Mouse (Mus musculus) heart, embryonic 14.5 days (tissue): ENCODE measurements around the gene Anapc5. TPM values are rescaled to one million over a fixed set of nuclear protein-coding genes. Genes with fewer than 3 reads are reported as not detected.

Experiments
- ATAC-seq: fragments of 200-750 bp; cut with Nextera tagmentation; 2 replicates; pipeline ENCODE4 v1.8.0; 2017; ENCODE audit warnings: low read depth, moderate TSS enrichment; ENCODE audit not compliant: insufficient number of reproducible peaks, insufficient read depth, low FRiP score
- H3K27ac ChIP-seq, 2 experiments: fragments of 200-500 bp in 1 of 2; fragments of 300-500 bp in 1 of 2; sonication (generic) in 1 of 2; replicated peaks in 1 of 2; 2 replicates each; pipeline ENCODE4 v1.5.1; 2012 to 2014; ENCODE audit warnings: low read depth in 2 of 2, low read length in 2 of 2, control low read depth in 1 of 2, mild to moderate bottlenecking in 1 of 2, mixed read lengths in 1 of 2; ENCODE audit not compliant: control insufficient read depth in 1 of 2, insufficient read depth in 1 of 2
- H3K27me3 ChIP-seq: fragments of 300-500 bp; sonication (generic); 2 replicates; pipeline ENCODE4 v1.6.1; 2014; ENCODE audit warnings: mild to moderate bottlenecking, low read length, control low read depth; ENCODE audit not compliant: control insufficient read depth, insufficient read depth
- H3K36me3 ChIP-seq: fragments of 300-500 bp; sonication (generic); 2 replicates; pipeline ENCODE4 v1.6.1; 2014; ENCODE audit warnings: mild to moderate bottlenecking, control low read depth, low read length, mixed read lengths; ENCODE audit not compliant: control insufficient read depth, insufficient read depth
- H3K4me1 ChIP-seq, 2 experiments: fragments of 200-500 bp in 1 of 2; fragments of 300-500 bp in 1 of 2; sonication (generic) in 1 of 2; 2 replicates each; pipeline ENCODE4 v1.6.1; 2012 to 2014; ENCODE audit warnings: low read length in 2 of 2, control low read depth in 1 of 2, mixed read lengths in 1 of 2; ENCODE audit not compliant: control insufficient read depth in 2 of 2, insufficient read depth in 2 of 2
- H3K4me2 ChIP-seq: fragments of 300-500 bp; sonication (generic); 2 replicates; pipeline ENCODE4 v1.6.1; 2014; ENCODE audit warnings: mild to moderate bottlenecking, low read length
- H3K4me3 ChIP-seq, 2 experiments: fragments of 200-500 bp in 1 of 2; fragments of 300-500 bp in 1 of 2; sonication (generic) in 1 of 2; 2 replicates each; pipeline ENCODE4 v1.5.1; 2012 to 2014; ENCODE audit warnings: low read length in 2 of 2, mild to moderate bottlenecking in 2 of 2, control low read depth in 1 of 2, low read depth in 1 of 2, moderate library complexity in 1 of 2; ENCODE audit not compliant: control insufficient read depth in 1 of 2, insufficient read depth in 1 of 2
- H3K9ac ChIP-seq: fragments of 300-500 bp; sonication (generic); 2 replicates; pipeline ENCODE4 v1.6.1; 2014; ENCODE audit warnings: mild to moderate bottlenecking, low read length
- H3K9me3 ChIP-seq: fragments of 300-500 bp; sonication (generic); 2 replicates; pipeline ENCODE4 v1.6.1; 2016; ENCODE audit warnings: low read length, control low read depth; ENCODE audit not compliant: control insufficient read depth
- WGBS: fragments of 180-500 bp; shearing (Covaris S2); extraction: QIAGEN DNeasy Blood & Tissue Kit; methylation state at CpG from one replicate; pipeline ENCODE4 v1.1.7; 2014; 5-methylcytosine and 5-hydroxymethylcytosine counted together
- polyA plus RNA-seq: library from polyadenylated mRNA; unstranded; fragments of >200 nt; fragmentation: Nextera tagmentation; extraction: Ambion mirVana; gene quantifications from 2 replicates; pipeline ENCODE4 v1.2.1, GENCODE M21; 2014

Gene Anapc5
- polyA plus RNA-seq, 1 experiment from 2014 or later = 327 TPM

DNA sequence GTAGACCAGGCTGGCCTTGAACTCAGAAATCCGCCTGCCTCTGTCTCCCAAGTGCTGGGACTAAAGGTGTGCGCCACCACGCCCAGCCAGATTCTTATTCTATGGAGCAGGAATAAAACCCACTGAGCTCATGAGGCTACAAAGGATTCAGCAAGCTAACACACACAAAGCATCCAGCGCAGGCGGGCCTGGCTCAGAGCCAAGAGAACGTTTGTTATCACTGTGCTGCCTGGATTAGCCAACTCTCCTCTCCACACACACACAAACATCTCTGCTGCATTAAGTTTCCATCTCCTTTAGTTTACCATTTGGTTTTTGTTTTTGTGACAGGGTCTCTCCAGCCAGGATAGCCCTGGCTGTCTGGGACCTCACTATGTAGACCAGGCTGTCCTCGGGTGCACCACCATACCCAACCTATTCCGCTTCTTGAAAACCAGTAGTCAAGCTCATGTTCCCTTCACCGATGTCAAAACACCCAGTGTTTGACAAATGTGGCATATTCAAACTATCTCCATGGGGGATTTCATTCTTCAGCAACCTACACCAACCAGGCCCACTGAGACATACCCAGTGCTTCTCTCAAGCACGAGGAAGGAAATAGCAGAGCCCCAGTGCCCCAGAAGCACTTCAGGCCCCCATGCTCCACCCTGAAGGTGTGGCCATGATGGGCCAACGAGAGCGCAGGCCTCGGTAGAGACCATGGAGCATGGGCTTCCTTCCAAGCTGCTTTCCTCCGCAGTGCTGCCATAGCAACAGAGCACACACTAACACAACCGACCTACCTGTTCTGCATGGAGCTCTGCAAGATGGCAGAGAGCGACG lies 22.4 kb downstream of the Anapc5 start:
- Histone ChIP-seq H3K9me3 (no peaks in the 10 kb centered on the region), H3K27me3 (no peaks in the 10 kb centered on the region), H3K4me2 (no peak overlapping the region; the same call in 1 of the 2 replicates), H3K4me1 (peaks cover 22 to 55% of the 10 kb centered on the region in 2 experiments), H3K36me3 (peaks cover 95% of the 10 kb centered on the region), H3K27ac (peak overlapping the region; percentile 40 to 67), H3K9ac (no peak overlapping the region), H3K4me3 (no peak overlapping the region)
- peak; percentile 63 for ATAC-seq
- WGBS = 40% methylated on average over 17 of the region's 17 CpGs

DNA sequence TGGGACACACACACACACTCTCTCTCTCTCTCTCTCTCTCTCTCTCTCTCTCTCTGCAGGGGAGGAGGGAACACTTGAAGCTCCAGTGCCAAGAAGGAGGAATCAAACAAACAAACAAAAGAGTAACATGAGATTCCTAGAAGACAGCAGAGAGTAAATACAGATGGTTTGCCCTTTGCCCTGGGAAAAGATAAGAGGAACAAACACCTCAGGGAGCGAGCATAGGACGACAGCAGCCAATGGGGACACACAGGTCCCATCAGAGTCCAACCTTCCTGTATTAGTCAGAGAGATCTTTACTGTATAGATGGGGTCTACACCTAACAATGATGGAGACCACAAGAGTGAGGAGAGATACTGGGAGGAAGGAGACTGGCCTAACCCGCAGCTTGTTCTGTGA lies 23.3 kb downstream of the Anapc5 start:
- H3K9ac ChIP-seq = no peak overlapping the region
- H3K4me3 ChIP-seq = no peak overlapping the region
- H3K4me1 ChIP-seq = peaks cover 22 to 48% of the 10 kb centered on the region in 2 experiments
- no peak overlapping the region for H3K4me2 ChIP-seq
- H3K27me3 ChIP-seq = no peaks in the 10 kb centered on the region
- ATAC-seq = no peak
- H3K27ac ChIP-seq = peak overlapping the region in 1 of 2 experiments; percentile 67; a peak in 3 of 4 replicates
- peaks cover 95% of the 10 kb centered on the region for H3K36me3 ChIP-seq
- WGBS = 76% methylated on average over 3 of the region's 3 CpGs
- H3K9me3 ChIP-seq = no peaks in the 10 kb centered on the region

DNA sequence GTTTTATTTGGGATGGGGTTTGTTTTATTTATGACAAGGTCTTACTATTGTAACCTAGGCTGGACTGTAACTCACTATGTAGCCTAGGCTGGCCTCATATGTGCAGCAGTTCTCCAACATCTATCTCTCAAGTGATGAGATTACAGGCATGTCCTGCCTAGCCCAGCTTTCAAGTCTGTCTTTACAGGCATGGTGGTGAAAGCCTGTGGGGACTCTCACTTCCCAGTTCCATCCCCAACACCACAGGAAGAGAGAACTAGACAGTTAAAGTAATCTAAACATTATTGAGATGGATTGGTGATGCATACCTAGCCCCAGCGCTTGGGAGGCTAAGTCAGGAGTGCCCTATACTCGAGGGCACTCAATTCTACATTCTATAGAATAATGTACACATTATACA lies 32.4 kb downstream of the Anapc5 start:
- H3K27me3 ChIP-seq = no peaks in the 10 kb centered on the region
- no peak overlapping the region for H3K9ac ChIP-seq
- no peak overlapping the region for H3K27ac ChIP-seq
- no peaks in the 10 kb centered on the region for H3K4me1 ChIP-seq
- H3K9me3 ChIP-seq = no peaks in the 10 kb centered on the region
- H3K36me3 ChIP-seq = peaks cover 77% of the 10 kb centered on the region
- no peak overlapping the region for H3K4me3 ChIP-seq
- no peak overlapping the region for H3K4me2 ChIP-seq
- 84% methylated on average over 2 of the region's 2 CpGs for WGBS
- ATAC-seq = no peak

DNA sequence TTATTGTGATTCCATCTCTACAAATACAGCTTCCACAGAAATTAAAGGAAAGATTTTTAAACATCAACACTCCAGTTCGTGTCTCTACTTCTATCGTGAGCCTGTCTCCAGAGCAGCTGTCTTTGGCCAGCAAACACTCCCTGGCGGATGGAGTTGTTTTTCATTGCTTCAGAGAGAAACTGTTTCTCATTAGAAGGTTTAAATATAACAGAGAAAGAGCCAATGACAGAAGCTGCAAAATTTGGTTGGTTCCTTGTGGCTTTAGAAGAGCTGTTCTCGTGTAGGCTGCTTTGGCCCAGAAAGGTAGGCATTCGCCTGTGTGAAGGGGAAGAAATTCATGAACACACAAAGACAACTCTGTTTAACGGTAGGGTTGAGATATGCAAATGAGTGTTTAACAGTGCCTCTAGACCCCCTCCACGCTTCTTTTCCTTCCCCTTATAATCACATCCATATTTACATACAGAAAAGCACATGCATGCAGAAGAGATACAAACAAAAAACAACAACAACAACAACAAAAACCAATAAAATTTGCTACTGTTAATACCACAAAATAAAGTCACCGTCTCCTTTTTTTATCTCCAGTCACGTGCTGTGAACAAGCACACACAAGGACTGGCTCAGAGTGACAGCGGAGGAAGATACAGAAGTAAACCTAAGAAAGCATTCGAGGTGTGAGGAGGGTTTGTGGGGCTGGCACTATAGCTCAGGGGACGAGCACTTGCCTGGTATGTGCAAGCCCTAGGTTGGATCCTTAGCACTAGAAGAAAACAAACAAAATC lies 34.9 kb downstream of the Anapc5 start:
- ATAC-seq = no peak
- Histone ChIP-seq H3K27me3 (no peaks in the 10 kb centered on the region), H3K36me3 (peaks cover 53% of the 10 kb centered on the region), H3K4me2 (no peak overlapping the region), H3K4me3 (no peak overlapping the region), H3K4me1 (no peaks in the 10 kb centered on the region), H3K27ac (no peak overlapping the region), H3K9me3 (no peaks in the 10 kb centered on the region), H3K9ac (no peak overlapping the region)
- 62% methylated on average over 12 of the region's 12 CpGs for WGBS

GRCm38 (mm10) chr5:122783726-122784406 lies 37.3 kb downstream of the Anapc5 start:
- Histone ChIP-seq H3K4me1 (peaks cover 0 to 3% of the 10 kb centered on the region in 2 experiments; a peak in 1 of 4 replicates), H3K4me2 (no peak overlapping the region), H3K9ac (no peak overlapping the region), H3K4me3 (no peak overlapping the region), H3K27me3 (no peaks in the 10 kb centered on the region), H3K27ac (no peak overlapping the region), H3K36me3 (peaks cover 32% of the 10 kb centered on the region), H3K9me3 (no peaks in the 10 kb centered on the region)
- no peak for ATAC-seq
- 51% methylated on average over 14 of the region's 14 CpGs for WGBS

- no peak overlapping the region for H3K9ac ChIP-seq
- H3K4me3 ChIP-seq = no peak overlapping the region
- H3K36me3 ChIP-seq = peaks cover 14% of the 10 kb centered on the region
- ATAC-seq = no peak
- 58% methylated on average over 1 of the region's 1 CpGs for WGBS
- no peaks in the 10 kb centered on the region for H3K27me3 ChIP-seq
- H3K4me1 ChIP-seq = peaks cover 0 to 3% of the 10 kb centered on the region in 2 experiments; a peak in 1 of 4 replicates
- H3K9me3 ChIP-seq = no peaks in the 10 kb centered on the region
- no peak overlapping the region for H3K4me2 ChIP-seq
- H3K27ac ChIP-seq = no peak overlapping the region
Observed at GRCm38 (mm10) chr5:122782066-122782465, 39.1 kb downstream of the Anapc5 start.

GRCm38 (mm10) chr5:122780791-122781432 lies 40.2 kb downstream of the Anapc5 start:
- Histone ChIP-seq H3K27me3 (no peaks in the 10 kb centered on the region), H3K36me3 (peaks cover 2% of the 10 kb centered on the region; the same call in 1 of the 2 replicates), H3K9me3 (no peaks in the 10 kb centered on the region), H3K4me2 (no peak overlapping the region), H3K27ac (no peak overlapping the region), H3K9ac (no peak overlapping the region), H3K4me3 (no peak overlapping the region), H3K4me1 (peaks cover 0 to 3% of the 10 kb centered on the region in 2 experiments; a peak in 1 of 4 replicates)
- WGBS = 88% methylated on average over 19 of the region's 19 CpGs
- no peak for ATAC-seq
